Mouse (Mus musculus): Measurements from ENCODE around the gene Max.

GRCm38 (mm10) chr12:76947487-76947886, 14.5 kb downstream of the Max start:
- TF ChIP-seq CTCF (IDR thresholded peaks at IDR 0.05) (no peak), EP300 (IDR thresholded peaks at IDR 0.05; ENCODE audit: insufficient read depth, low read depth, low read length) (no peak), POLR2A (IDR thresholded peaks at IDR 0.05; ENCODE audit: insufficient read depth, low read depth, low read length) (no peak)

All from heart, adult 2 months (tissue).